Mouse (Mus musculus) hindlimb bud, embryonic 11.5 days (tissue): ENCODE data around the gene Aldh16a1.
"Not testable (repeated sequence)": the region's sequence is repeated elsewhere in the genome, so short reads cannot be mapped to it uniquely, and the experiment has no call there.

Source experiments
- DNase-seq: peaks from one replicate; pipeline ENCODE4 v3.0.0-alpha.2; 2012; ENCODE audit warnings: low read depth, low spot score; ENCODE audit errors: extremely low spot score

Aldh16a1 gene

DNA sequence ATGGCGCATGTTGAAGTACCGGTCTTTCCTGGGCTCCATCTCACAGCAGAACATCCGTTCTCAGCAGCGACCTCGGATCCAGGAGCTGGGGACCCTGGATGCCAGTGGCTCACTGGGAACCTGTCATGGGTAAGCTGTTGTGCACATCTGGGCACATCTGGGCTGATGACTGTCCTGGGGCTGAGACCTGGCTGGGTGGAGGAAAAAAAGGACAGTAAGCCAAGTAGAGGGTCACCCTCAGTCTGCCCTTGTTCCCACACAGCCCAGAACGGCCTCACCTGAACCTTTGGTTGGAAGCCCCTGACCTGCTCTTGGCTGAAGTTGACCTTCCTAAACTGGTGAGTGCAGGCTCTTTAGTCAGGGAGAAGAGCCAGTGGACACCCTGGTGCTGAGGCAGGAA is 4.6 kb upstream of the Aldh16a1 start:
- no peak for DNase-seq

DNA sequence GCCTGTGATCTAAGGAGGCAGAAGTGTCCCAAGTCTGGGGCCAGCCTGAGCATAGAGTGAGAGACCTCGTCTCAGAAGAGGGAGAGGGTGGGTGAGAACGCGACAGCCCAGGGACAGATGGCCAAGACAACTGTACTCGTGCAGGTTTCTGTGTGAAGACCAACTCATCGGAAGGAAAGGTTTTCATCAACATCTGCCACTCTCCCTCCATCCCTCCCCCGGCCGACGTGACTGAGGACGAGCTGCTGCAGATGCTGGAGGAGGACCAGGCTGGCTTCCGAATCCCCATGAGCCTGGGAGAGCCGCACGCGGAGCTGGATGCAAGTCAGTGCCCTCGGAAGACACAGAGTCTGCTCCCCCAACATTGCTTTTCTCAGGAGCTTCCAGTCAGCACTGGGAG is 3.1 kb upstream of the Aldh16a1 start:
- DNase-seq, result no peak

GRCm38 (mm10) chr7:45156206-45156605 is 1.8 kb upstream of the Aldh16a1 start:
- DNase-seq, result no peak

DNA sequence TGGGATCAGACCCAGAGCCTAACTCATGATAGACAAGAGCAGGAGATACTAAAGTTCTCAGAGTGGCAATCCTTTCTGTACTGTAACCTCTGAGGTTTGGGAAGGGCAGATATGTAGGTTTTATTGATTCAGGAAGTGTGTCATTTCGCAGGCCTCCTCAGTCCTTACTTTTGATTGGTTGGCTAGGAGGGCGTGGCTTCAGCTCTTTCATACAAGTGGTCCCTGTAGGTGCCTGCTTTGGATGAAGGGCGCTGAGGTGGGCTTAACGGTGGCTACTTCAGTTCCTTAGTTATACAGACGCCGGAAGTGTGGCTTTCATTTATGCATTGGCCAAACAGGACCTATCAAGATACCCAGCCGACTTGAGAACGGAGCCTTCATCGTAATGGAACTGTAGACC is 1.2 kb upstream of the Aldh16a1 start:
- no peak for DNase-seq

- no peak for DNase-seq
Observed at GRCm38 (mm10) chr7:45154993-45155514, 670 bp upstream of the Aldh16a1 start.

- no peak for DNase-seq
Observed at GRCm38 (mm10) chr7:45153586-45153985, 798 bp downstream of the Aldh16a1 start.

GRCm38 (mm10) chr7:45153052-45153451 is 1.3 kb downstream of the Aldh16a1 start:
- DNase-seq, result not testable (repeated sequence)

DNA sequence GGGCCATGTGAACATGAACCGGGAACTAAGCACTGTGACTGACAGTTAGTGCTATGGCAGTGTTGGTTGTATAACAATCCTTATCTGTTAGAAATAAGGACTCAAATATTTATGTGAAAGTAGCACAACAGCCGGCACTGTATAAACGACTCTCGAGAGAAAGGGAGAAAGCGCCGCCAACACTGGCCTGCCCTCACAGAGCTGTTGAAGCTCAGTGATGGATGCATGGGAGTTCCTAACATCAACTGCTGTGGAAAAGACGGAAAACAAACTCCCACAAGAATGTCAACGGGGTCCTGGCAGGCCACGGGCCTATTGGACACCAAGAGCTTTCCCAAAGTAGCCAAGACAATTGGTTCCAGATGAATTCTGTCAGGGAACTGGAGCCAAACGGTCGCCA is 3.1 kb downstream of the Aldh16a1 start:
- DNase-seq, result no peak

DNA sequence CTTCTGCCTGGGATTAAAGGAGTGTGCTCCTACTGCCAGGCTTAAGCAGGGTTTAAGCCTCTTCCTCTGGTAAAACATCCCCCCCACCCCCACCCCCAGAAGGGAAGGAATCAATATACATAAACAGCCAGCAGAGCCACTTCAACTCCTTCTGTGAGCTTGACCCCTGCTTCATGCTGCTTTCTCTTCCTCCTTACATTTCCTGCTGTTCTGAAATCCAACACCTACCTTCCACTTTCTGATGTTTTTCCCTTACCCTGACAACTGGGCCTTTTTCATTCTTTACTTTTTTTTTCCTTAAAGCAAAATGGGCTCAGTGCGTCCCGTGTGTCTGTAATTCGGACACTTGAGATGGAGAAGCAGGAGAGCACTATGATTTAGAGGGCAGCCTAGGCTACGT is 4.1 kb downstream of the Aldh16a1 start:
- DNase-seq, result no peak

DNA sequence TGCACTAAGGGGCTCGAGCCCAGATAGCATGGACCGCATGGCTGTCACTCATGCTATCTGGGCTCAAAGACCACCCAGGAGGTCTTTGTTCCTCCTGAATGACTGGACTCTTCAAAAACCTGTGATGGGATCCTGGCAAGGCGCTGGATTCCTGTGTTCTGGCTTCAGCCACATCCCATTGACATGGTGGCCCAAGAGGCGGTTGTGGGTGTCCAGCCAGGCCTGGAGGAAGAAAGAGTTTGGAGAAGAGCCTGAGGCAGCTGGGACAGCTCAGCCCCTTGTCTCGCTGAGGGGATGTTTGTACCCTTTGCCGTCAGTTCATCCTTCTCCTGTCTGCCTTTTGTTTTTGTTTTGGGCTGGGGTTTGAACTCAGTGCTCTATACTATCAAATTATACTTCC is 4.8 kb downstream of the Aldh16a1 start:
- no peak for DNase-seq

DNA sequence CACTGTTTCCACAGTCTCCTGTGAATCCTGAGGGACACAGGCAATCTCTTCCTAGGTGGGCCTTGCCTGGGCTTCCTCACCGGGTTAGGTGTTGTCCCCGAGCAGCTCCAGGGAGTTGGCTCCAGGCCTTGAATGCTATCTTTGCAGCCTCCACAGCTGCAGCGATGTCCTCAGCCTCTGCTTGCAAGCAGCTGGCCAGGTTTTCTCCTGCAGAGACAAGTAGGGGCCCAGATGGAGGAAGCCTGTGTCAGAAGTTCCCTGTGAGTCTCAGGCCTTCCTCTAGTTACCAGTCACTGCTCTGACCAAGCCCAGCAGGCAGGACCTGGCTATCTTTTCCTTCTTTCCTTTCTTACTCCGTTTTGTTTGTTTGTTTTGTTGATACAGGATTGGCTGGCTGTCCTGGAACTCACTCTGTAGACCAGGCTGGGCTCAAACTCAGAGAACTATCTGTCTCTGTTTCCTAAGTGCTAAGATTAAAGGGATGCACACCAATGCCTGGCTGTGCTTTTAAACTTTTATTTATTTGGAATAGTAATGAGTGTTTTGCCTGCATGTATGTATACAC is 5.8 kb downstream of the Aldh16a1 start:
- DNase-seq, result no peak

DNA sequence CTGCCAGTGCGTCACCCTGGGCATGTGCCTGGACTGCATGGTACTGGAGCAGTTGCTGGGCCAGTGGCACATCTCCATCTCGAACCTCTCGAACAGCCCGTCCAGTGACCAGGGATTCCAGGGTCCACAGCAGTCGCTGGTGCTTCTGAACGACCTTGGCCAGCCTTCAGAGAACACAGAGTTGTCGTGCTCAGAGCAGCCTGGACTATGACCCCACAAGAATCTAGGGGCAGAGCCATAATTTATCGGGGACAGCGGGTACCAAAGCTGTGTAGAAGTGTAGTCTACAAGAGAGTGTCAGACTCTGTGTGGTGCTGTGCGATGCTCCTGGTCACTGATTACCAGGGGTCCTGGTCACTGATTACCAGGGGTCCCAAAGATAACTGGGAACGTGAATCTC is 6.5 kb downstream of the Aldh16a1 start:
- DNase-seq, result no peak

DNA sequence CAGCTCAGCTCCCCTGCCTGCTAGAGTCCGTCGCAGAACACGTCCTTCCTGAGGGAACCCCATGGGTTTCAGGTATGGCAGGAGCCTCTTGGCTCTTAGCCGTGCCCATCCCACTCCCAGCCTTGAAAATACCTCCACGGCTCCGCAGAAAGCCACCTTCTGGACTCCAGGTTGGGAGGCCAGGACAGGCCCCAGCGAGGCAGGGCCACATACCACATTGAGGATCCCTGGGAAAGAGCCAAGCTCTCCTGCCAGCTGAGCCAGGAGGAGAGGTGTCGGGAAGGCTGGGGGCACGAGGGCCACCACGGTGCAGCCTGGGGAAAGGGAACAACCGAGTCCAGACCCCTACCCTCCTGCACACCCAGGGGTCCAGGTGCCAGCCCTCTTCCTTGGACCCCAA is 7.1 kb downstream of the Aldh16a1 start:
- DNase-seq, result no peak

DNA sequence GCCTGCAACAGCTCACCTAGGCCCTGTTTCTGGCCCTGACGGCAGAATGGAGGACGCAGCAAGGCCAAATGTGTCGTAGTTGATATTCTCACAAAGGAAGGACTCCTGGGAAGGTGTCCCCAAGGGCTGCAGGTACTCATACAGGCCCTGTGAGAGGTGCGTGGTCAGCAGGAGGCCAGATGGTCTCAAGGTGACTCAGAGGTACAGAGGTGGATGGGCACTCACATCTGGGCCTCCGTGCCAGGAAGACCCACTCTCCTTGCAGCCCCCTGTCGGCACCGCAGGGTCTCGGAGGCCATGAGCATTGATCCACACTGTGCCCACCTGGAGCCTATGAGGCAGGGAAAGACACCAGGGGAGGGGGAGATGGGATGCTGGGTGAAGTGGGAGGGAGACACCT is 8.9 kb downstream of the Aldh16a1 start:
- DNase-seq, result no peak

GRCm38 (mm10) chr7:45144368-45145174 is 9.8 kb downstream of the Aldh16a1 start:
- DNase-seq, result no peak

- DNase-seq, result no peak
Observed at GRCm38 (mm10) chr7:45141914-45142313, 12.5 kb downstream of the Aldh16a1 start.

DNA sequence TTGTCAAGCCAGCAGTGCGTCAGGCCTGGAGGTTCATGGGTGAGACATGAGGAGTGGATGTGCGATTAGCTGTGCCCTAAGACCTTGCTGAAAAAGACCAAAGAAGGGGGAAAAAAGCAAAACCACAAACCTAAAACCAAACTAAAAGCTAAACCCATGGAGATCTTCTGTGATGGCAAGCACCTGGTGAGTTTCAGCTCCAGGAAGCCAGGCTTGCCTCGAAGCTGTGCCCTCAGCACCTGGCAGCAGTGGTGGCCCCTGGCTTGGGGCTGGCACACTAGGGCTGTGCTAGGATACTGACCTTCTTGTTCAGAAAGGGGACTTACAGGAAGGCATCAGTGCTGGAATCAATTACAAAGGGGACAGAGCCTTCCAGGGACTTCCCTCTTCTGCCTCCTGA is 13.1 kb downstream of the Aldh16a1 start:
- no peak for DNase-seq

DNA sequence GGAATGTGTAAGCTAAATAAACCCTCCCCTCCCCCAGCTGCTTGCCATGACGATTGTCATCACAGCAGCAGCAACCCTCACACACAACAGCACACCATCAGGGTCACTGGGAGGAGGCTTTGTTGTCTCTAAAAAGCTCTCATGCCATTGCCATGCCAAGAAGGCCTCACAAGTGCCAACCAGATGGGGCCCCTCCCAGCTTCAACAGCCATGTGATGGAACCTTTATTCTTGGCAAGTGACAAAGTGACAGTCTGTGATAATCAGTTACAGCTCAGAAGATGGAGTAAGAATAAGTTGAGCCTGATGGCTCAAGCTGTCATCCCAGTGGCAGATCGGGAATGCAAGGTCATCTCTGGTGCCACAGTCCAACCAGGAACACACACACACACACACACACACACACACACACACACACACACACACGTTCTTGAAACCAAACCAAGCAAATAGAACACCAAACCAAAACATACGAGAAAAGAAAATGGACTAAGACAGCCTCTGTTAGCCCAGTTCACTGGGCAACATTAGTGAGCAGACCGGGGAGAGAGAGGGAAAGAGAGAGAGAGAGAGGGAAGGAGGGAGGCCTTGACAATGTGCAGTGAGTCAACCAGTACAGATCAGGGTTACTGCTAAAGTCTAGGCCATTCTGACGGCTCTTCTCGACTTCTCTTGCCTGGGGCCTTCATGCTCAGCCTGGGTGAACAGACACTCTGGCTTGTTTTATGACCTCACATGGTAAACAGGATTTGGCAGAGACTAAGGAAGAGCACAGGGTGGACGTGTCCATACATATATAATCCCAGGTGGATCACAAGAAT is 14.3 kb downstream of the Aldh16a1 start:
- no peak for DNase-seq

DNA sequence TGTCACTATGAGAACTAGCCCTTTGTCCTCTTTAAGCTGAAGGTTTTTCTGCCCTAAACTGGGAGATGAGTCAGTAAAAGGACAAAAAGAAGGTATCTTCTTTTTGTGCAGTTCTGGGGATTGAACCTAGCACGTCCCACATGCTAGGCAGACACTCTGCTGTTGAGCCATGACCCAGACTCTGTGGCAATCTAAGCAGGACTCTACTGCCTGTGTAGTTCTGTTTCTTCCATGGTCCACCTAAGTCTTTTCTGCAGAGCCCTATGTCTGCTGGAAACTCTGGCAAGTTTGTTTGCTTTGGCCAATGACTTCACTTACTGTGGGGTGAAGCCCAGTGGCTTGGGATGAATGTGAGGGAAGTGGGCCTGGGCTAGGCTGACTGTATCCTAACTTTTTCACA is 16.0 kb downstream of the Aldh16a1 start:
- no peak for DNase-seq

DNA sequence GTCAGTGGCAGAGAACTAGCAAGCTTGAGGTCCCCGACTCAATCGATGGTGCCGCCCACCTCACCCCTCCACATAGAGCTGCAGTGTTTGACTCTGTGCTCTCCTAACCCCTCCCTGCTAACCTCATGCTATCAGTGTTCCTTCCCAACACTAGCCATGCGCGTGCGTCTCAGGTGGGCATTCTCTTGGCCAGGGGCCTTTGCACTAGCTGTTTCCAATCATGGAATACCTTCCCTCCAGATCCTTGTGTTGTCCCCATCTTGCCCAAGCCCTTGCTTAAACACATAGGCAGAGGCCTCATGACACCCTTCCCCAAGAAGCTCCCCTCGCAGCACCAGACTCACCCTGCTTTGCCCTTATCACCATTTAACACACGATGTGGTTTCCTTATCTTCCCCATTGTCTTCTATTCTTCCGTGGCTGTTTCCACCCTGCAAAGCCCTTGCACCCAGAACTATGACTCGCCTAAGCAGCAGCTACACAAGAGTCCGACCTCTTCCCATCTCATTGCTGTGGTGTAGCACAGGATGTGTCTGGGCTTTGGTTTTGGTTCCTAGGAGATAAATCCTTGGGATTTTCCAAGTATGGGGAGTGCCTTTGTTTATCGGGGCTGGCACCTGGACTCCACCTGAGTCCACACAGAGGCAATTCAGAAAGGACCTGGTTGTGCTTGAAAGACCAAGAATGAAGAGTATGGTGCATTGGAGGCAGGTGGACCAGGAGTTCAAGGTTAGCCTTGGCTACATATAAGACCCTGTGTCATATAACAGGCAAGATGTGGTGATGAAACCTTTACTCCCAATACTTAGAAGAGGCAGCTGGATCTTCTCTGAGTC is 17.0 kb downstream of the Aldh16a1 start:
- DNase-seq, result no peak
